In genomic region chr5:45082601-45083000, GRCm38 (mm10) we compare ENCODE assay signal across 22 mouse cellular contexts.
DNase-seq lines count a peak whose midpoint lies in the region.
"Had no signal": no experiment of that assay in that cellular context is flagged by ENCODE, and none has a peak within 500 bp of the region (broad histone marks: within the 10 kb centered on the region; RNA-seq: fewer than 3 reads in every experiment).

No protein-coding gene starts in this region.

- H3K36me3 ChIP-seq in heart, embryonic 10.5 days = no peaks in the 10 kb centered on the region
- H3K36me3 ChIP-seq: embryonic facial prominence, embryonic 10.5 days; embryonic facial prominence, embryonic 12.5 days; forebrain, embryonic 15.5 days; G1E had no signal

- no peak overlapping the region for H3K4me3 ChIP-seq in heart, embryonic 10.5 days
- H3K4me3 ChIP-seq: embryonic facial prominence, embryonic 10.5 days; embryonic facial prominence, embryonic 12.5 days; erythroblast, embryonic 14.5 days; forebrain, embryonic 13.5 days; forebrain, embryonic 15.5 days had no signal

- H3K4me1 ChIP-seq in heart, embryonic 10.5 days = no peaks in the 10 kb centered on the region
- H3K4me1 ChIP-seq: embryonic facial prominence, embryonic 10.5 days; embryonic facial prominence, embryonic 12.5 days; forebrain, embryonic 13.5 days; forebrain, embryonic 15.5 days had no signal

- H3K9me3 ChIP-seq in heart, embryonic 10.5 days = no peaks in the 10 kb centered on the region
- H3K9me3 ChIP-seq: embryonic facial prominence, embryonic 10.5 days; embryonic facial prominence, embryonic 12.5 days; forebrain, embryonic 13.5 days; forebrain, embryonic 15.5 days; G1E had no signal

- peak; percentile 73 for DNase-seq in 3T3-L1 (ENCODE audit: low read depth, low spot score)
- DNase-seq in Muller cell, postnatal 12 days (ENCODE audit: inconsistent ontology term) = peak; percentile 18
- no peak for DNase-seq in left cerebral cortex, adult 11 months (ENCODE audit: low spot score)
- DNase-seq in adrenal gland, adult 8-10 months = no peak
- no peak for DNase-seq in heart, embryonic 10.5 days (ENCODE audit: low spot score)
- DNase-seq: adrenal gland, adult 2 months; adrenal gland, postnatal 14 days; adrenal gland, postnatal 36 days; B cell, adult 2 months; cerebellum, adult 11-12 months; cerebellum, adult 2 months; cerebellum, adult 9-10 months; cerebellum, postnatal 10 days; cerebellum, postnatal 25 days; forebrain, postnatal 0 days had no signal

- H3K27me3 ChIP-seq in heart, embryonic 10.5 days (ENCODE audit: insufficient read depth, poor library complexity, severe bottlenecking) = no peaks in the 10 kb centered on the region
- H3K27me3 ChIP-seq: CH12.LX; embryonic facial prominence, embryonic 12.5 days; forebrain, embryonic 13.5 days; forebrain, embryonic 15.5 days had no signal

- no peak overlapping the region for H3K27ac ChIP-seq in heart, embryonic 10.5 days
- H3K27ac ChIP-seq: embryonic facial prominence, embryonic 10.5 days; embryonic facial prominence, embryonic 12.5 days; forebrain, embryonic 13.5 days; forebrain, embryonic 15.5 days had no signal

Comparison
In these comparisons a context has a peak if more than half of its experiments do, and no peak if none do; other contexts are left out.
1. DNase-seq: peak in 3T3-L1 (single experiment) and Muller cell, postnatal 12 days (single experiment); none in left cerebral cortex, adult 11 months (single experiment), adrenal gland, adult 8-10 months (single experiment) and heart, embryonic 10.5 days (single experiment).